Mouse (Mus musculus): Measurements from ENCODE around the gene Hoxd8. TPM values are rescaled to one million over a fixed set of nuclear protein-coding genes. Genes with fewer than 3 reads are reported as not detected.
A peak's percentile ranks its signal among the peaks of the same experiment; 100 is the strongest.

Gene Hoxd8
- polyA plus RNA-seq, 1 experiment from 2014 or later = 2.7 TPM

DNA sequence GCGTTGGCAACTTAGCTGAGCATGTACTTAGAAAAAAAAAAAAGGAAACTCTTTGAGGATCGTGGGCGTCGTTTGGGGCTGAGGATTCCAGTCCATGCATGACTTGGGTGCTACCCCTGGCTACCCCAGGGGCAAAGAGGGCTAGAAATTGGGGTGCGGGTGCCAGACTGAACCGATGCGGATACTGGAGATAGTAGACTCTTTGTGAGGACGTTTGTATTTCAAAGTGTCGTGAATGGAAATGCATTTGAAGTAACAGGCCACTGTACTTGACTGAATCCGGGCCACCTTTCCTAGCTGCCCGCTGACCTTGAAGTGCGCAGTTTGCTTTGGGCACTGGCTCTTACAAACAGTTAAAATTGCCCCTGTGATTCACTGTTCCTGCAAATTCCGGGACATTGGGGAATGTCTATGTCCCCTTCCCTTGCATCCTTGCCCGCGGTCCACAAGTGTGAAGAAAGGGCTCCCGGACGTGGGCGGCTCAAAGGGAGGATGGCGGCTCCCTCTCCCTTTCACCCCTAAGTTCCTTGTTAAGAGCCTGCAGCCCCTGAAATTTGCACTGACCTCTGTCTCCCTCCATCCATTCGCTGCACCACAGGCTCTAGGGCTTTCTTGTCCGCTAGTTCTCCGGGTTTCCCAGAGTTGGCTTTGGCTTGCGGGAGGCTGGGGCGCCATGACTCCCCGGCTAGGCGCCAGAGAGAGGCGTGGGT, 17.3 kb upstream of the Hoxd8 start:
- Histone ChIP-seq H3K4me1 (replicated peaks; ENCODE audit: control insufficient read depth, insufficient read depth, low read length) (no peaks in the 10 kb centered on the region), H3K27me3 (replicated peaks; ENCODE audit: control insufficient read depth, insufficient read depth, low read length) (peaks cover 97% of the 10 kb centered on the region), H3K9ac (ENCODE audit: low read depth, low read length) (no peak overlapping the region), H3K36me3 (ENCODE audit: control insufficient read depth, insufficient read depth) (no peaks in the 10 kb centered on the region), H3K4me2 (replicated peaks; ENCODE audit: low read depth) (no peak overlapping the region), H3K9me3 (ENCODE audit: control insufficient read depth) (no peaks in the 10 kb centered on the region), H3K27ac (ENCODE audit: low read depth, low read length) (no peak overlapping the region), H3K4me3 (ENCODE audit: low read depth, low read length) (0 out of 2 replicates have a peak overlapping the region, but pooled peaks have one; percentile 9)
- WGBS = 2% methylated on average over 27 of the region's 27 CpGs
- TF ChIP-seq CTCF (IDR thresholded peaks at IDR 0.05; ENCODE audit: low read depth) = no peak
- no peak for ATAC-seq

DNA sequence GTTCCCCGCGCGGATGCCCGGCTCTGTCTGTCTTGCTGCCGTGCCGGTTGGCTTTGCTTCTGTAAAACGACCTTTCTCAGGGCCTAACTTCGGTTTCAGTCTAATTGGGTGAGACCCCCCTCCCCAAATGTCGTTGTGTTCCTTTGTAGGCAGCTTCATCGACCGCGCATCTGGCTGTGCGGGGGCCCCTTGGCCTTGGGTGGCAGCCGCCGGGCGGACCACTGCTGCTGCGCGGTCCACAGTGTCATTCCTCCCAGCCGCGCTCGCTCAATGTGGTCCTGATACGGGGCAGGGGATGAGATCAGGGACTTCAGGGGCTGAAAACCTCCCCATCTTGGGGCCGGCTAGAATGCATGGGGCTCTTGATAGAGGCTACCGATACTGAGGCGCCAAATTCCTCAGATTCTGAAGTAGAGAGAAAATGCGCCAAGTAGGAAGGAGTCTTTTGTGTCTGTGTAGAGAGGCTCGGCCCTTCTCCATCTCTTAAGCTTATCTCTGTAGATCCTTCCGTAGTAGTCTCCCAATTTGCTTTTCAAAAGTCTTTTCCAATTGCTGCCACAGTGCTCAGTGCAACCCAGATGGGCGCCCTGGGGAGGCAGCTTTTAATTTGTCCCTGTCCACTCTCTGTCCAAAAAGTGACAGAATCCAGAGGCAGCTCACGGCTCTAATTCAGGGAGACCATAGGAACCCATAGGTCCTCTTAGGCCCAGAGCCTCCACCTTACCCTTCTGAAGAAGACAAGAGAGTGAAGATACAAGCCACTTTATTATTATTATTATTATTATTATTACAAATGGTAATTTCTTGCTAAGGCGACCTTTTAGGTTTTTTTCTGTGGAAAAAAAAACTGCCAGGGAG, 16.5 kb upstream of the Hoxd8 start:
- no peak overlapping the region for H3K4me3 ChIP-seq (ENCODE audit: low read depth, low read length)

DNA sequence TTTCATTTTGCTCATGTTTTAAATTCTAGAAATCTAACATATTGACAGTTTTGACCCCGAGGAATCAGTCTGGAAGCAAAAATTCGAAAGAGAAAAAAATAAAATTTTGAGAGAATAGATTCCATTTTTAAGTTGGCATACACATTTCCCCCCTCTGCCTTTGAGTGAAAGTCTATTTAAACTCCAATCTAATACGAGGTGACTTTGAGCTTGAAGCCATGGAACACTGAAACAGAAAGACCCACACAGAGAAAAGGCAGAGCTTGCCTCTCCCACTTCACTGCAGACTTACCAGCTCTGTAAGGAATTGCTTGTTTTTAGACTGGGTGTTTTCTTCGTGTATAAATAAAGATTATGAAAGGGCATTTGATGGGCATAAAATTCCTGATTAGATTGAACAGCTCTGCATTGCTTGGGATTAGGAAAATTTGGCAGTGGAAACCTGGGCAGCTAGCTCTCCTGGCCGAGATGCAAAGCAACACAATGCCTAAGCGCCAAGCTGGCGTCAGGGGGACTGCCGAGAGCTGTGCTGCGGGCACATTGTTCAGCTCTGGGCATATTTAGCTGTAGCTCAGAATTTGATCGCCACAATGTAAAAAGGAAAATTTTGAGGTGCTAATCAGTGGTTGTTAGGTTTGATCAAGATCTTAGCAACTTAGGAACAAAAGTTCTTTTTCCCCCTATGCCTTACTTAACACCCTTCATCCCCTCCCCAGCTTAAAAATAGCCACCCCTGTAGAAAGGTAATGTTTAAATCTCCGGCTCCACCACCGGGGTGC, 15.4 kb upstream of the Hoxd8 start:
- peaks cover 97% of the 10 kb centered on the region for H3K27me3 ChIP-seq (replicated peaks; ENCODE audit: control insufficient read depth, insufficient read depth, low read length)
- H3K36me3 ChIP-seq (ENCODE audit: control insufficient read depth, insufficient read depth) = no peaks in the 10 kb centered on the region
- 0 out of 2 replicates have a peak overlapping the region, but pooled peaks have one; percentile 1 for H3K4me3 ChIP-seq (ENCODE audit: low read depth, low read length)
- WGBS = 5% methylated on average over 12 of the region's 12 CpGs
- no peaks in the 10 kb centered on the region for H3K9me3 ChIP-seq (ENCODE audit: control insufficient read depth)
- no peak overlapping the region for H3K27ac ChIP-seq (ENCODE audit: low read depth, low read length)
- H3K4me1 ChIP-seq (replicated peaks; ENCODE audit: control insufficient read depth, insufficient read depth, low read length) = no peaks in the 10 kb centered on the region
- H3K4me2 ChIP-seq (replicated peaks; ENCODE audit: low read depth) = no peak overlapping the region
- no peak for TF ChIP-seq CTCF (IDR thresholded peaks at IDR 0.05; ENCODE audit: low read depth)
- no peak overlapping the region for H3K9ac ChIP-seq (ENCODE audit: low read depth, low read length)
- no peak for ATAC-seq

More for the DNA sequence above, 16.5 kb upstream of the Hoxd8 start:
- no peaks in the 10 kb centered on the region for H3K9me3 ChIP-seq (ENCODE audit: control insufficient read depth)
- no peak overlapping the region for H3K4me2 ChIP-seq (replicated peaks; ENCODE audit: low read depth)
- WGBS = 3% methylated on average over 31 of the region's 31 CpGs
- H3K9ac ChIP-seq (ENCODE audit: low read depth, low read length) = no peak overlapping the region
- no peak for TF ChIP-seq CTCF (IDR thresholded peaks at IDR 0.05; ENCODE audit: low read depth)
- peaks cover 97% of the 10 kb centered on the region for H3K27me3 ChIP-seq (replicated peaks; ENCODE audit: control insufficient read depth, insufficient read depth, low read length)
- H3K27ac ChIP-seq (ENCODE audit: low read depth, low read length) = no peak overlapping the region
- ATAC-seq = no peak
- no peaks in the 10 kb centered on the region for H3K36me3 ChIP-seq (ENCODE audit: control insufficient read depth, insufficient read depth)
- H3K4me1 ChIP-seq (replicated peaks; ENCODE audit: control insufficient read depth, insufficient read depth, low read length) = no peaks in the 10 kb centered on the region

DNA sequence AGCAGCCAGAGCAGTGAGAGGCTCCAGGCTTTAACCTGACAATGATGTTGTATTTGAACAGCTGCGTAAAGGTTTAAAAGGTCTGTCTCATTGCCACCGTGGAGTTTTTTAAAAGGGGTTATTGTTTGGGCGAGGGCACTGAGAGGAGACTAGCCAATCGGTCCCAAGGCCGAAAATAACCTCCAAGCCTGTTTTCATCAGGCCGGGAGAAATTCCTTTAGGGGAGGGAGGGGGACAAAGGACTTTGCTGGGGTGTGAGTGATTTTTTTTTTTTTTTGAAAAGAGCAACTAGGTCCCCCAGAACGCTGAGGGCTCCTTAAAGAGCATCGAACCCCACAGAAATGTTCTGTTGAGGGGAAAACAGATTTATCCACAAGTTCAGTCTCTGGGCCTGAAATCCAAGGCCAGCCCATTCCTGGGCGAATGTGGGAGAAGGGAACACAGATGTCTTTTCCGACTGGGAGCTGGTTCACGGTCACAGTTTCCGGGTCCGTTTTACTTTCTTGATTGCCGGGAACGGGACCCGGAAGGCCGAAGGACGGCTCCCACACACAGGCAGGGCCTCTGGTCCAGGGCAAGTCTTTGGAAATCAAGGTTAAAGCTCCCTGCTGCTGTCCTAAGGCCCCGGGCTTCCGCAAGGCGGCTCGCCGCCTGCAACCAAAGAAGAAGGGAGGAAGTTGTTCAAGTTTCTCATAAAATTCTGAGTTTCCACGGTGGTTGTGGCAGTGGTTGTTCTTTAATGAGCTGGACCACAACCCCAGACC, 14.7 kb upstream of the Hoxd8 start:
- Histone ChIP-seq H3K9me3 (ENCODE audit: control insufficient read depth) (no peaks in the 10 kb centered on the region), H3K4me3 (ENCODE audit: low read depth, low read length) (0 out of 2 replicates have a peak overlapping the region, but pooled peaks have one; percentile 1), H3K4me2 (replicated peaks; ENCODE audit: low read depth) (no peak overlapping the region; the same call in 1 of the 2 replicates), H3K9ac (ENCODE audit: low read depth, low read length) (no peak overlapping the region), H3K27ac (ENCODE audit: low read depth, low read length) (no peak overlapping the region), H3K36me3 (ENCODE audit: control insufficient read depth, insufficient read depth) (no peaks in the 10 kb centered on the region), H3K4me1 (replicated peaks; ENCODE audit: control insufficient read depth, insufficient read depth, low read length) (no peaks in the 10 kb centered on the region), H3K27me3 (replicated peaks; ENCODE audit: control insufficient read depth, insufficient read depth, low read length) (peaks cover 97% of the 10 kb centered on the region)
- ATAC-seq = no peak
- TF ChIP-seq CTCF (IDR thresholded peaks at IDR 0.05; ENCODE audit: low read depth) = no peak
- WGBS = 2% methylated on average over 24 of the region's 24 CpGs

DNA sequence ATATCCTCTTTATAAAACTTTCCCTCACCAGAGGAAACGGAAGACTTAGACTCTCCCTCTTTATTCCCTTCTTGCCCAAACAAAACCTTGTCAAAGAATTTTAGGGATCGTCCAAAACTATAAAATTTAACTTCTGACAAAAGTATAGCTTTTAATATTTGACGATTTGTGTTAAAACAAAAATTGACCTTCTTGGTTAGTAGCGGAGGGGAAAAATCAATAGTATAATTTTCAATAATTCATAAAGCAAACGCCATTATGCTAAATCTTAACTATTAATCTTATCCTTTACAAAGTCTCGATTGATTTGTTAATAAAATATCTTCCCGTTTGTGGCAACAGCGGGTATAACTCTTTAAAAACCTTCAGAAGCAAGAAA, 14.1 kb upstream of the Hoxd8 start:
- Histone ChIP-seq H3K9me3 (ENCODE audit: control insufficient read depth) (no peaks in the 10 kb centered on the region), H3K9ac (ENCODE audit: low read depth, low read length) (no peak overlapping the region), H3K27ac (ENCODE audit: low read depth, low read length) (no peak overlapping the region), H3K4me2 (replicated peaks; ENCODE audit: low read depth) (no peak overlapping the region), H3K27me3 (replicated peaks; ENCODE audit: control insufficient read depth, insufficient read depth, low read length) (peaks cover 97% of the 10 kb centered on the region), H3K4me1 (replicated peaks; ENCODE audit: control insufficient read depth, insufficient read depth, low read length) (no peaks in the 10 kb centered on the region), H3K4me3 (ENCODE audit: low read depth, low read length) (no peak overlapping the region), H3K36me3 (ENCODE audit: control insufficient read depth, insufficient read depth) (no peaks in the 10 kb centered on the region)
- ATAC-seq = no peak
- no peak for TF ChIP-seq CTCF (IDR thresholded peaks at IDR 0.05; ENCODE audit: low read depth)
- WGBS = 9% methylated on average over 8 of the region's 8 CpGs
